Mouse (Mus musculus) layer of hippocampus, adult 2 months (tissue): ENCODE data around the gene Auts2. TPM values are rescaled to one million over a fixed set of nuclear protein-coding genes. Genes with fewer than 3 reads are reported as not detected.

Experiments used
- DNase-seq, 2 experiments: peaks; one replicate each; pipeline ENCODE4 v3.0.0; 2022; ENCODE audit warnings: low spot score in 2 of 2
- H3K27ac ChIP-seq: fragments of 200-600 bp; 2 replicates; pipeline ENCODE4 v1.8.1; 2022
- H3K4me3 ChIP-seq: fragments of 200-600 bp; 2 replicates; pipeline ENCODE4 v1.8.1; 2022; ENCODE audit warnings: mild to moderate bottlenecking
- CTCF ChIP-seq: fragments of 200-600 bp; conservative IDR thresholded peaks from 2 replicates; pipeline ENCODE4 v1.8.1; 2022; ENCODE audit warnings: antibody characterized with exemption, mild to moderate bottlenecking, moderate library complexity
- total RNA-seq, 2 experiments: library from RNA; stranded (reverse); gene quantifications; 2 replicates each; pipeline ENCODE4 v1.2.3; 2021

Auts2 gene
- total RNA-seq, 2 experiments from 2014 or later, result 157 to 188 TPM

- H3K27ac ChIP-seq, result peak overlapping the region; percentile 79
- no peak overlapping the region for H3K4me3 ChIP-seq
- peak; percentile 66 to 83 for DNase-seq
- no peak for TF ChIP-seq CTCF
Measured at GRCm38 (mm10) chr5:131457999-131458398, 1085.1 kb downstream of the Auts2 start.

GRCm38 (mm10) chr5:131449181-131449868 is 1093.8 kb downstream of the Auts2 start:
- H3K4me3 ChIP-seq, result no peak overlapping the region
- DNase-seq, result peak in 1 of 2 experiments; percentile 55
- TF ChIP-seq CTCF, result no peak
- H3K27ac ChIP-seq, result peak overlapping the region; percentile 60

GRCm38 (mm10) chr5:131435239-131435876 is 1107.8 kb downstream of the Auts2 start:
- no peak for TF ChIP-seq CTCF
- Histone ChIP-seq H3K27ac (no peak overlapping the region), H3K4me3 (no peak overlapping the region)
- no peak for DNase-seq

- DNase-seq, result no peak
- TF ChIP-seq CTCF, result no peak
- no peak overlapping the region for H3K4me3 ChIP-seq
- H3K27ac ChIP-seq, result no peak overlapping the region
Measured at GRCm38 (mm10) chr5:131433291-131433690, 1109.9 kb downstream of the Auts2 start.

- no peak for DNase-seq
- TF ChIP-seq CTCF, result no peak
- H3K27ac ChIP-seq, result no peak overlapping the region
- no peak overlapping the region for H3K4me3 ChIP-seq
Measured at GRCm38 (mm10) chr5:131431896-131432295, 1111.2 kb downstream of the Auts2 start.

- TF ChIP-seq CTCF, result peak; percentile 92
- no peak overlapping the region for H3K27ac ChIP-seq
- no peak overlapping the region for H3K4me3 ChIP-seq
- DNase-seq, result peak; percentile 67 to 75
Measured at GRCm38 (mm10) chr5:131430109-131430508, 1113.0 kb downstream of the Auts2 start.

- DNase-seq, result no peak
- no peak overlapping the region for H3K27ac ChIP-seq
- no peak overlapping the region for H3K4me3 ChIP-seq
- peak; percentile 56 for TF ChIP-seq CTCF
Measured at GRCm38 (mm10) chr5:131429563-131429962, 1113.6 kb downstream of the Auts2 start.

- TF ChIP-seq CTCF, result peak; percentile 96
- peak; percentile 83 to 90 for DNase-seq
- Histone ChIP-seq H3K27ac (peak overlapping the region; percentile 39; the same call in 1 of the 2 replicates), H3K4me3 (no peak overlapping the region)
Measured at GRCm38 (mm10) chr5:131427734-131428413, 1115.3 kb downstream of the Auts2 start.

- H3K27ac ChIP-seq, result no peak overlapping the region
- peak; percentile 57 for TF ChIP-seq CTCF
- no peak overlapping the region for H3K4me3 ChIP-seq
- DNase-seq, result no peak
Measured at GRCm38 (mm10) chr5:131422737-131423136, 1120.4 kb downstream of the Auts2 start.

- no peak overlapping the region for H3K27ac ChIP-seq
- TF ChIP-seq CTCF, result no peak
- no peak for DNase-seq
- H3K4me3 ChIP-seq, result no peak overlapping the region
Measured at GRCm38 (mm10) chr5:131420406-131420805, 1122.7 kb downstream of the Auts2 start.

GRCm38 (mm10) chr5:131415902-131416545 is 1127.1 kb downstream of the Auts2 start:
- DNase-seq, result no peak
- no peak for TF ChIP-seq CTCF
- H3K27ac ChIP-seq, result no peak overlapping the region
- H3K4me3 ChIP-seq, result no peak overlapping the region

GRCm38 (mm10) chr5:131398250-131398649 is 1144.9 kb downstream of the Auts2 start:
- no peak for TF ChIP-seq CTCF
- Histone ChIP-seq H3K27ac (no peak overlapping the region), H3K4me3 (no peak overlapping the region)
- no peak for DNase-seq

- DNase-seq, result no peak
- no peak overlapping the region for H3K4me3 ChIP-seq
- no peak for TF ChIP-seq CTCF
- H3K27ac ChIP-seq, result no peak overlapping the region
Measured at GRCm38 (mm10) chr5:131395756-131396155, 1147.4 kb downstream of the Auts2 start.
